Mouse (Mus musculus): Measurements from ENCODE around the gene Cryzl2. TPM values are rescaled to one million over a fixed set of nuclear protein-coding genes. Genes with fewer than 3 reads are reported as not detected.

Cryzl2 gene
- polyA plus RNA-seq, 1 experiment from 2014 or later: 8.1 TPM

GRCm38 (mm10) chr1:157447142-157447541 is 11.2 kb upstream of the Cryzl2 start:
- H3K9me3 ChIP-seq (replicated peaks; ENCODE audit: control insufficient read depth, low read length): no peaks in the 10 kb centered on the region
- ATAC-seq (no peak), DNase-seq (ENCODE audit: low spot score) (no peak)
- H3K36me3 ChIP-seq (ENCODE audit: control insufficient read depth, insufficient read depth, low read length): no peaks in the 10 kb centered on the region
- H3K4me3 ChIP-seq (ENCODE audit: low read depth, low read length): no peak overlapping the region
- no peak overlapping the region for H3K9ac ChIP-seq (ENCODE audit: low read length)
- H3K4me2 ChIP-seq (ENCODE audit: low read length): no peak overlapping the region
- no peak overlapping the region for H3K27ac ChIP-seq (ENCODE audit: low read depth, low read length)
- H3K4me1 ChIP-seq (ENCODE audit: control insufficient read depth, insufficient read depth, low read length): peaks cover 41% of the 10 kb centered on the region
- 0 out of 2 replicates have a peak, but pooled peaks cover 3% of the 10 kb centered on the region for H3K27me3 ChIP-seq (replicated peaks; ENCODE audit: control insufficient read depth, insufficient read depth, low read length)
- WGBS: 40% methylated on average over 4 of the region's 4 CpGs

- no peak overlapping the region for H3K4me2 ChIP-seq (ENCODE audit: low read length)
- peaks cover 42% of the 10 kb centered on the region for H3K4me1 ChIP-seq (ENCODE audit: control insufficient read depth, insufficient read depth, low read length)
- no peak overlapping the region for H3K27ac ChIP-seq (ENCODE audit: low read depth, low read length)
Measured at GRCm38 (mm10) chr1:157448164-157448804, 10.1 kb upstream of the Cryzl2 start.

GRCm38 (mm10) chr1:157448805-157449188 is 9.6 kb upstream of the Cryzl2 start:
- Histone ChIP-seq H3K4me1 (ENCODE audit: control insufficient read depth, insufficient read depth, low read length) (peaks cover 39% of the 10 kb centered on the region), H3K9me3 (replicated peaks; ENCODE audit: control insufficient read depth, low read length) (no peaks in the 10 kb centered on the region), H3K36me3 (ENCODE audit: control insufficient read depth, insufficient read depth, low read length) (no peaks in the 10 kb centered on the region), H3K27ac (ENCODE audit: low read depth, low read length) (no peak overlapping the region), H3K9ac (ENCODE audit: low read length) (no peak overlapping the region), H3K27me3 (replicated peaks; ENCODE audit: control insufficient read depth, insufficient read depth, low read length) (0 out of 2 replicates have a peak, but pooled peaks cover 3% of the 10 kb centered on the region), H3K4me2 (ENCODE audit: low read length) (no peak overlapping the region), H3K4me3 (ENCODE audit: low read depth, low read length) (no peak overlapping the region)
- ATAC-seq (no peak), DNase-seq (ENCODE audit: low spot score) (no peak)
- 45% methylated on average over 5 of the region's 5 CpGs for WGBS

More at GRCm38 (mm10) chr1:157448164-157448804, 10.1 kb upstream of the Cryzl2 start:
- Histone ChIP-seq H3K9me3 (replicated peaks; ENCODE audit: control insufficient read depth, low read length) (no peaks in the 10 kb centered on the region), H3K4me3 (ENCODE audit: low read depth, low read length) (no peak overlapping the region), H3K9ac (ENCODE audit: low read length) (no peak overlapping the region), H3K36me3 (ENCODE audit: control insufficient read depth, insufficient read depth, low read length) (no peaks in the 10 kb centered on the region), H3K27me3 (replicated peaks; ENCODE audit: control insufficient read depth, insufficient read depth, low read length) (0 out of 2 replicates have a peak, but pooled peaks cover 3% of the 10 kb centered on the region)
- ATAC-seq (no peak), DNase-seq (ENCODE audit: low spot score) (peak; percentile 57)
- 6% methylated on average over 7 of the region's 7 CpGs for WGBS

- no peaks in the 10 kb centered on the region for H3K9me3 ChIP-seq (replicated peaks; ENCODE audit: control insufficient read depth, low read length)
- 0 out of 2 replicates have a peak, but pooled peaks cover 3% of the 10 kb centered on the region for H3K27me3 ChIP-seq (replicated peaks; ENCODE audit: control insufficient read depth, insufficient read depth, low read length)
- H3K36me3 ChIP-seq (ENCODE audit: control insufficient read depth, insufficient read depth, low read length): no peaks in the 10 kb centered on the region
- peak overlapping the region; percentile 40 for H3K4me2 ChIP-seq (ENCODE audit: low read length)
- peak overlapping the region; percentile 11 for H3K4me3 ChIP-seq (ENCODE audit: low read depth, low read length)
- no peak overlapping the region for H3K27ac ChIP-seq (ENCODE audit: low read depth, low read length)
- H3K9ac ChIP-seq (ENCODE audit: low read length): peak overlapping the region; percentile 25; the same call in 1 of the 2 replicates
- H3K4me1 ChIP-seq (ENCODE audit: control insufficient read depth, insufficient read depth, low read length): peaks cover 32% of the 10 kb centered on the region
- 11% methylated on average over 10 of the region's 10 CpGs for WGBS
- no peak for ATAC-seq
- DNase-seq (ENCODE audit: low spot score): no peak
Measured at GRCm38 (mm10) chr1:157449532-157449931, 8.8 kb upstream of the Cryzl2 start.

GRCm38 (mm10) chr1:157449981-157450636 is 8.3 kb upstream of the Cryzl2 start:
- H3K4me1 ChIP-seq (ENCODE audit: control insufficient read depth, insufficient read depth, low read length): peaks cover 28% of the 10 kb centered on the region
- peak overlapping the region; percentile 25; the same call in 1 of the 2 replicates for H3K9ac ChIP-seq (ENCODE audit: low read length)
- no peak overlapping the region for H3K27ac ChIP-seq (ENCODE audit: low read depth, low read length)
- no peaks in the 10 kb centered on the region for H3K9me3 ChIP-seq (replicated peaks; ENCODE audit: control insufficient read depth, low read length)
- ATAC-seq (no peak), DNase-seq (ENCODE audit: low spot score) (peak; percentile 50)
- H3K27me3 ChIP-seq (replicated peaks; ENCODE audit: control insufficient read depth, insufficient read depth, low read length): 0 out of 2 replicates have a peak, but pooled peaks cover 3% of the 10 kb centered on the region
- WGBS: 11% methylated on average over 21 of the region's 21 CpGs
- no peaks in the 10 kb centered on the region for H3K36me3 ChIP-seq (ENCODE audit: control insufficient read depth, insufficient read depth, low read length)
- peak overlapping the region; percentile 11 for H3K4me3 ChIP-seq (ENCODE audit: low read depth, low read length)
- peak overlapping the region; percentile 40 for H3K4me2 ChIP-seq (ENCODE audit: low read length)

GRCm38 (mm10) chr1:157452284-157452683 is 6.1 kb upstream of the Cryzl2 start:
- DNase-seq (ENCODE audit: low spot score): no peak
- Histone ChIP-seq H3K27me3 (replicated peaks; ENCODE audit: control insufficient read depth, insufficient read depth, low read length) (0 out of 2 replicates have a peak, but pooled peaks cover 3% of the 10 kb centered on the region), H3K4me3 (ENCODE audit: low read depth, low read length) (no peak overlapping the region), H3K9ac (ENCODE audit: low read length) (no peak overlapping the region), H3K4me2 (ENCODE audit: low read length) (no peak overlapping the region), H3K36me3 (ENCODE audit: control insufficient read depth, insufficient read depth, low read length) (no peaks in the 10 kb centered on the region), H3K27ac (ENCODE audit: low read depth, low read length) (no peak overlapping the region), H3K4me1 (ENCODE audit: control insufficient read depth, insufficient read depth, low read length) (peaks cover 25% of the 10 kb centered on the region), H3K9me3 (replicated peaks; ENCODE audit: control insufficient read depth, low read length) (no peaks in the 10 kb centered on the region)
- WGBS: 50% methylated on average over 3 of the region's 3 CpGs
- no peak for ATAC-seq

GRCm38 (mm10) chr1:157452759-157453549 is 5.4 kb upstream of the Cryzl2 start:
- peaks cover 25% of the 10 kb centered on the region for H3K4me1 ChIP-seq (ENCODE audit: control insufficient read depth, insufficient read depth, low read length)
- no peaks in the 10 kb centered on the region for H3K9me3 ChIP-seq (replicated peaks; ENCODE audit: control insufficient read depth, low read length)
- peak; percentile 87 for ATAC-seq
- no peak overlapping the region for H3K4me3 ChIP-seq (ENCODE audit: low read depth, low read length)
- no peaks in the 10 kb centered on the region for H3K36me3 ChIP-seq (ENCODE audit: control insufficient read depth, insufficient read depth, low read length)
- 14% methylated on average over 5 of the region's 5 CpGs for WGBS
- no peak overlapping the region for H3K9ac ChIP-seq (ENCODE audit: low read length)
- peak; percentile 79 for DNase-seq (ENCODE audit: low spot score)
- H3K27me3 ChIP-seq (replicated peaks; ENCODE audit: control insufficient read depth, insufficient read depth, low read length): 0 out of 2 replicates have a peak, but pooled peaks cover 3% of the 10 kb centered on the region
- peak overlapping the region; percentile 23; the same call in 1 of the 2 replicates for H3K27ac ChIP-seq (ENCODE audit: low read depth, low read length)
- no peak overlapping the region for H3K4me2 ChIP-seq (ENCODE audit: low read length)

- H3K4me1 ChIP-seq (ENCODE audit: control insufficient read depth, insufficient read depth, low read length): peaks cover 21% of the 10 kb centered on the region
- 76% methylated on average over 6 of the region's 6 CpGs for WGBS
- H3K9me3 ChIP-seq (replicated peaks; ENCODE audit: control insufficient read depth, low read length): no peaks in the 10 kb centered on the region
- DNase-seq (ENCODE audit: low spot score) (no peak), ATAC-seq (no peak)
- H3K4me3 ChIP-seq (ENCODE audit: low read depth, low read length): no peak overlapping the region
- H3K9ac ChIP-seq (ENCODE audit: low read length): no peak overlapping the region
- no peak overlapping the region for H3K27ac ChIP-seq (ENCODE audit: low read depth, low read length)
- H3K36me3 ChIP-seq (ENCODE audit: control insufficient read depth, insufficient read depth, low read length): no peaks in the 10 kb centered on the region
- H3K27me3 ChIP-seq (replicated peaks; ENCODE audit: control insufficient read depth, insufficient read depth, low read length): 0 out of 2 replicates have a peak, but pooled peaks cover 1% of the 10 kb centered on the region
- no peak overlapping the region for H3K4me2 ChIP-seq (ENCODE audit: low read length)
Measured at GRCm38 (mm10) chr1:157454876-157455275, 3.5 kb upstream of the Cryzl2 start.
